ENCODE assay signal across 8 mouse cellular contexts in the genomic region with DNA sequence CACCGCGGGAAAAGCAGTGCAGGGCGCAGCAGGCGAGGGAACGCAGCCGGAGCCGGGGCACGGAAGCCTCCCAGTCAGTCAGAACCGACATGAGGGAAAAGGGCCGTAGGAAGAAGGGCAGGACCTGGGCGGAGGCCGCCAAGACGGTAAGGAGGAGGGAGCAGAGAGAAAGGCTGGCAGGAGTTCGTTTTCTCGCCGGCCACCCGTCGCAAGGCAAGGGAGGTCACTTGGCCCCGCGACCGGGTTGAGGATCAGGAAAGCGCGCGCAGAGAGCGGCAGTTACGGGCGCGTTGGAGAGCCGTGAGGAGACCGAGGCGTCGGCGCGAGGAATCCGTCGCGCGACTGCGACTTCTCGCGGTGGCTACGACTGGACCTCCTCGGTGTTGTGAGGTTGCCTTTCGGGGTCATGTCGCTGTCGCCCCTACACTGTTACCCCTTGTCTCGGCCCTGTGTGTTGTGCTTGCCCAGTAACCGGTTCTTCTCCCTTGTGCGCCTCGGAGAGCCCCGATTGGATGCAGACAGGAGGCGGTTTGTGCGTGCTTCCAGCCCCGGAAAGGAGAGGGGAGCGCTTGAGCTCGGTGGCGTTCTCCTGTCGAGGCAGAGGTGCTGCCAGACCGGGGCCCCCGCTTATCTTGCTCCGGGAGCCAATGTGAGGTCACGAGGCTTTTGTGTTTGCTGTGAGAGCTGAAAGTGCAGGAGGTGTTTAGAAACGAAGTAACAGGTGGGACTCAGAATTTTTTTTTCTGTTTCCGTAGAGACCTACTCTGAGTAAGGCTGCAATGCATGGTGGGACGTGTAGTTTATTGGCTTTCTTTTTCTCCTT. TPM values are rescaled to one million over a fixed set of nuclear protein-coding genes. Genes with fewer than 3 reads are reported as not detected.
DNase-seq lines count a peak whose midpoint lies in the region; ATAC-seq and TF ChIP-seq lines count a peak whose summit lies in the region.

No protein-coding gene starts in this region.

- peak; percentile 39 for DNase-seq in Patski (ENCODE audit: low read depth, low spot score)
- peak; percentile 76 for DNase-seq in cerebellum, postnatal 14 days
- peak; percentile 73 to 80 for DNase-seq in frontal cortex, postnatal 14 days (ENCODE audit: low spot score in 2 of 2)
- peak; percentile 80 to 85 for DNase-seq in layer of hippocampus, postnatal 14 days (ENCODE audit: low spot score in 2 of 2)
- peak; percentile 61 for DNase-seq in lung, postnatal 14 days
- DNase-seq in ovary, postnatal 36 days (ENCODE audit: low spot score) = peak; percentile 71
- peak; percentile 84 for DNase-seq in thymus, postnatal 14 days

- POLR2A ChIA-PET in Patski (lab: Charles Lee) = no interaction called here

- peak overlapping the region; percentile 91 for H3K9ac ChIP-seq in hindbrain, embryonic 12.5 days

- H3K27ac ChIP-seq in hindbrain, embryonic 12.5 days = peak overlapping the region; percentile 96

- in situ Hi-C loops in Patski (cut with MboI; ENCODE audit: low pct_unique_long_range_greater_than_20kb) = no loop called here

- WGBS in hindbrain, embryonic 12.5 days = 0% methylated on average over 63 of the region's 65 CpGs

- peak; percentile 42 for ATAC-seq in Patski
- peak; percentile 71 for ATAC-seq in hindbrain, embryonic 12.5 days (ENCODE audit: low FRiP score)

- peaks cover 8% of the 10 kb centered on the region for H3K36me3 ChIP-seq in hindbrain, embryonic 12.5 days

- peak overlapping the region; percentile 63 for H3K4me2 ChIP-seq in hindbrain, embryonic 12.5 days (replicated peaks)

- H3K27me3 ChIP-seq in Patski = no peaks in the 10 kb centered on the region
- no peaks in the 10 kb centered on the region for H3K27me3 ChIP-seq in hindbrain, embryonic 12.5 days

- H3K4me3 ChIP-seq in hindbrain, embryonic 12.5 days = peak overlapping the region; percentile 91

- CTCF ChIA-PET in Patski (lab: Charles Lee) = no interaction called here

- peaks cover 20% of the 10 kb centered on the region for H3K4me1 ChIP-seq in hindbrain, embryonic 12.5 days

- TF ChIP-seq CTCF in Patski (IDR thresholded peaks at IDR 0.05) = no peak

- H3K9me3 ChIP-seq in hindbrain, embryonic 12.5 days (replicated peaks) = no peaks in the 10 kb centered on the region

RNA-seq across cellular contexts. Expression of gene Asxl2, which starts 0.6 kb away (rescaled TPM):
- polyA plus RNA-seq in Patski (2021) = 24.1 TPM
- 19.2 and 20.9 TPM in 2 replicates for polyA plus RNA-seq in hindbrain, embryonic 12.5 days (2016; fragmentation: Nextera tagmentation; extraction: Ambion mirVana)
- total RNA-seq in layer of hippocampus, postnatal 14 days (2021) = 10 to 100 TPM; 27.1 to 28.1 TPM

Comparison
In these comparisons a context has a peak if more than half of its experiments do, and no peak if none do; other contexts are left out.
1. Peak in every context shown above with its lines: DNase-seq, ATAC-seq, H3K4me3 ChIP-seq and H3K27ac ChIP-seq.